Mouse (Mus musculus) ovary, adult 10 weeks (tissue): Measurements from ENCODE around the gene Gipc2. TPM values are rescaled to one million over a fixed set of nuclear protein-coding genes. Genes with fewer than 3 reads are reported as not detected.

ENCODE experiments used
- polyA plus RNA-seq: library from polyadenylated mRNA; stranded (reverse); fragments of 350-450 nt; fragmentation: Illumina TruSeq; extraction: RNeasy Lipid Tissue Mini Kit (QIAGEN cat#74804); gene quantifications from one replicate; pipeline ENCODE4 v1.2.3, GENCODE M21; 2014

The Gipc2 gene
- 4.9 TPM for polyA plus RNA-seq

DNA sequence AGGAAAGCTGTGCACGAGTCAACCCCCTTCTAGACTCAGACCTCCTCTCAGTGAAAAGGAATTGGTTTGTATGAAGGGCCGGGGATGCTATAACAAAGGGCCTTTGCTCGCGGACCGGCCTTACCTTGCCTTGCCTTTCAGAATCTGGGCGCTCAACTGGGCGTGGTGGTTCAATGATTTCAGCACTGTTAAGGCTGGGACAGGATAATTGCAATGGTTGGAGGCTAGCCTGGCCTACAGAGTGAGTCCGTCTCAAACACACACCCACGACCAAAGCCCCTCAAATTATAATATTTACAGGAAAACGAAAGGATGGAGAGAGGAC, at the start of gene Gipc2:
Gene Gipc2, minus strand, starts transcription at position 132 of the 325 bp plus-strand sequence.

DNA sequence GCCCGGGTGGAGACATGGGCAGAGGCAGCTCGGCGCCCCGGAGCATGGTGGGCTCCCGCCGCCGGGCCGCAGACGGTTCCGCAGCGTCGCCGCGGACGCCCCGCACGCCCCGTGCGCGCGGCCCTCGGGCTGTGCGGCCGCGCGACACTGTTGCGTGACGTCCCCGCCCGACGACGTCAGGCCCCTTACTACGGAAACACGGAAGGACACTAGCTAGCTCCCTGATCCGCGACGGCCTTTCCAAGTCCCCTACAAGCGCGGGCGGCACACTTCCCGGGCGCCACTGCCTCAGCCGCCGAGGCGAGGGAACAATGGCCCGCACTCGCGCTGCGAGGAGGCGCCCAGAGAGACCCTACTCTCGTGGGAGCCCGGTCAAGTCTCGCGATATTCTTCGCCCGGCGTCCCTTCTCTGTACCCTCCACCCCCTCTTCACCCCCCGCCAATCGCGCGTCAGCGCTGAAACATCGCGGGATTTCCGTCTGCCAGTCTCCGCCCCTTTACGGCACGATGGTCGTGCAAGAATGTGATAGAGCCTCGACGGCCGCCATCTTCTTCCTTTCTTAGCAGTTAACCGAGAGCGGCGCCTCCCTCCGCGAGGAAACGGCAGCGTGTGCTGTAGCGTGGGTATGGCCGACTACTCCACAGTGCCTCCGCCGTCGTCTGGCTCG, 44.1 kb upstream of the Gipc2 start, which contains the start of the genes Dnajb4 and Fubp1:
Gene Dnajb4, minus strand, starts transcription at position 336 of the 668 bp plus-strand sequence.
Gene Fubp1, plus strand, starts transcription at position 456 of the 668 bp plus-strand sequence.

Other genes starting within 250 kb of the Gipc2 start
- 194 TPM for gene Dnajb4, start 44.1 kb upstream of the Gipc2 start, polyA plus RNA-seq
- 262 TPM for gene Fubp1, start 44.2 kb upstream of the Gipc2 start, polyA plus RNA-seq
- gene Nexn, start 100.1 kb upstream of the Gipc2 start, polyA plus RNA-seq: 309 TPM
- 36.9 TPM for gene Miga1, start 174.2 kb upstream of the Gipc2 start, polyA plus RNA-seq
- 129 TPM for gene Usp33, start 180.2 kb upstream of the Gipc2 start, polyA plus RNA-seq
- 96.5 TPM for gene Zzz3, start 229.2 kb upstream of the Gipc2 start, polyA plus RNA-seq